Mouse (Mus musculus) liver, embryonic 12.5 days (tissue): ENCODE measurements around the gene Limch1. TPM values are rescaled to one million over a fixed set of nuclear protein-coding genes. Genes with fewer than 3 reads are reported as not detected.

ENCODE experiments used
- ATAC-seq: fragments of 200-750 bp; cut with Nextera tagmentation; 2 replicates; pipeline ENCODE4 v1.8.0; 2017; ENCODE audit warnings: moderate number of reproducible peaks, mild to moderate bottlenecking, moderate library complexity
- H3K27ac ChIP-seq: fragments of 300-500 bp; sonication (generic); 2 replicates; pipeline ENCODE4 v1.5.1; 2016; ENCODE audit warnings: mild to moderate bottlenecking
- H3K27me3 ChIP-seq: fragments of 300-500 bp; sonication (generic); replicated peaks from 2 replicates; pipeline ENCODE4 v1.6.1; 2016; ENCODE audit warnings: mild to moderate bottlenecking, moderate library complexity
- H3K36me3 ChIP-seq: fragments of 300-500 bp; sonication (generic); 2 replicates; pipeline ENCODE4 v1.6.1; 2016; ENCODE audit warnings: mild to moderate bottlenecking, moderate library complexity
- H3K4me1 ChIP-seq: fragments of 300-500 bp; sonication (generic); 2 replicates; pipeline ENCODE4 v1.6.1; 2016
- H3K4me2 ChIP-seq: fragments of 300-500 bp; sonication (generic); 2 replicates; pipeline ENCODE4 v1.6.1; 2016; ENCODE audit warnings: mild to moderate bottlenecking, moderate library complexity
- H3K4me3 ChIP-seq: fragments of 300-500 bp; sonication (generic); 2 replicates; pipeline ENCODE4 v1.5.1; 2016; ENCODE audit warnings: mild to moderate bottlenecking, moderate library complexity
- H3K9ac ChIP-seq: fragments of 300-500 bp; sonication (generic); 2 replicates; pipeline ENCODE4 v1.6.1; 2016; ENCODE audit warnings: mild to moderate bottlenecking, moderate library complexity
- H3K9me3 ChIP-seq: fragments of 300-500 bp; sonication (generic); replicated peaks from 2 replicates; pipeline ENCODE4 v1.6.1; 2016; ENCODE audit warnings: mild to moderate bottlenecking, moderate library complexity
- WGBS: fragments of 180-500 bp; shearing (Covaris S2); methylation state at CpG from one replicate; pipeline ENCODE4 v1.1.7; 2016; ENCODE audit not compliant: insufficient replicate concordance; 5-methylcytosine and 5-hydroxymethylcytosine counted together
- polyA plus RNA-seq: library from polyadenylated mRNA; unstranded; fragments of >200 nt; fragmentation: Nextera tagmentation; extraction: Ambion mirVana; gene quantifications from 2 replicates; pipeline ENCODE4 v1.2.1, GENCODE M21; 2016

Gene Limch1
- polyA plus RNA-seq, 1 experiment from 2014 or later, result 3.8 TPM

DNA sequence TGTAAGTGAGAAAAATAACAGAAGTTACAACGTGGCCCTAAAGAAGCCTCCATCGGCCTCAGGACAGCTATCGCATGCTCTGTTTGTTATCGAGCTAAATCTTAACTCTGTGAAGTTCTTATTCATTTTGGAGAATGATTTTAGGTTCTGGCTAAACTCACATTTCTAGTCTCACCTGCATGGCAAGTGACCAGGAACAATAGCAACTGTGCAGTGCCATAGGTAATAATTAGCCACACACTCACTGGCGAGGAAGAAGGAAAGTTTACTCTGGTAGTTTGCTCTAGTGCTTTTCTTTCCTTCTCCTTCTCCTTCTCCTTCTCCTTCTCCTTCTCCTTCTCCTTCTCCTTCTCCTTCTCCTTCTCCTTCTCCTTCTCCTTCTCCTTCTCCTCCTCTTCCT lies 209.6 kb downstream of the Limch1 start:
- Histone ChIP-seq H3K36me3 (no peaks in the 10 kb centered on the region), H3K9me3 (no peaks in the 10 kb centered on the region), H3K27ac (no peak overlapping the region), H3K4me3 (no peak overlapping the region), H3K4me2 (no peak overlapping the region), H3K27me3 (no peaks in the 10 kb centered on the region), H3K9ac (no peak overlapping the region), H3K4me1 (no peaks in the 10 kb centered on the region)
- ATAC-seq, result no peak
- 70% methylated on average over 5 of the region's 5 CpGs for WGBS

DNA sequence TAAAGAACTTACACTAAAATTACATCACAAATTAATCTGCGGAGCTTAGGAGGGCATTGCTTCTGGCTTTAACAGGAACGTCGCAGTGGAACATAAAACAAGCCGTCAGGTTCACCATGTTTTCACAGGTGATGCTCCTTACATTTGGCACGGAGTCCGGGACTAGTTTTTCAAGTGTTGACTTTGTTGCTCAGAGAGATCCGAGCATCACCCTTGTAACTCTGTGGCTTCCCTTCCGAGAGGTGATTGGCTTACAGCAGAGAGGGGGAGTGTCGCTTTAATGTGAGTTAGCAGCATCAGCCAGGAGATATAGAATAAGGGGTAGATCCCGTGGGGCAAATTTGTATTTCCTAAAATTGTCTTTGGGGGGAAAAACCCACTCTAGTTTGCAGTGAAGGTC lies 212.0 kb downstream of the Limch1 start:
- no peak overlapping the region for H3K27ac ChIP-seq
- H3K9ac ChIP-seq, result no peak overlapping the region
- no peaks in the 10 kb centered on the region for H3K4me1 ChIP-seq
- no peaks in the 10 kb centered on the region for H3K27me3 ChIP-seq
- no peaks in the 10 kb centered on the region for H3K36me3 ChIP-seq
- H3K4me3 ChIP-seq, result no peak overlapping the region
- no peaks in the 10 kb centered on the region for H3K9me3 ChIP-seq
- WGBS, result 64% methylated on average over 10 of the region's 10 CpGs
- H3K4me2 ChIP-seq, result no peak overlapping the region
- ATAC-seq, result no peak

DNA sequence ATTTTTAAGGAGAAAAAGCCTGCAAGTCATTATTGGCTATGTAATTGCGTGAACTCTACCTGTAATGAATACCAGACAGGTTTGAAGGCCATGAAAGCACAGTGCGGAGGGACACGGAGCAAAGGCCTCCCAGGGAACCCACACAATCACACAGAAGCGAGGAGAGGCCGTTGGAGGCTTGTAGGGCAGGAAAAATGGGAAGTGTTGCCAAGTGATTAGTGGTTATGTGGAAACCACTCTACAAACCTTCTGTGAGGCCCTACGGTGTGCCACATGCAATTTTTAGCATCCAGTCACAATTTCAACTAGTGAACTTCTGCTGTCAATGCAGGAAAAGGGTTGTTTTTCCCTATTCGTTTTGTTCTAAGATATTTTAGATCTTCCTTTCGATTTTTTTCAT lies 212.5 kb downstream of the Limch1 start:
- no peak overlapping the region for H3K4me3 ChIP-seq
- H3K27me3 ChIP-seq, result no peaks in the 10 kb centered on the region
- 31% methylated on average over 8 of the region's 8 CpGs for WGBS
- H3K4me1 ChIP-seq, result no peaks in the 10 kb centered on the region
- H3K9me3 ChIP-seq, result no peaks in the 10 kb centered on the region
- H3K9ac ChIP-seq, result no peak overlapping the region
- no peak for ATAC-seq
- no peak overlapping the region for H3K27ac ChIP-seq
- H3K36me3 ChIP-seq, result no peaks in the 10 kb centered on the region
- H3K4me2 ChIP-seq, result no peak overlapping the region

DNA sequence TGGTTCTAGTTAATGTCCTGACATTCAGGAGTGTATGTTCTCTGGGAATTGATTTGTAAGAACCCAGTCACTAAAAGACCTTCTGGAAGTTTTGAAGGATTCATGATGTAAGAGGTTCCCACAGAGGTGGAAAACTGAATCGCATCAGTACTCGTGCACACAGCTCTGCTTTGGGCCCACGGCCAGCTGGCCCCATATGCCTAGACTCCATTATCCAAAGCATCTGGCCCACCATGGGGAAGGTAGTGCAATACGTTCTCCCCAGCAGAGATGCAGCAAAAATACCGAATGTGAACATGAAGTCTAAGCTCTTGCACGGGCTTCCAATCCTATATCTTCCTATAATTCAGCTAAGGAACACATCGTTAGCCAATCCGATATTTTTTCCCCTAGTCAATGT lies 214.3 kb downstream of the Limch1 start:
- 77% methylated on average over 8 of the region's 8 CpGs for WGBS
- no peak overlapping the region for H3K27ac ChIP-seq

DNA sequence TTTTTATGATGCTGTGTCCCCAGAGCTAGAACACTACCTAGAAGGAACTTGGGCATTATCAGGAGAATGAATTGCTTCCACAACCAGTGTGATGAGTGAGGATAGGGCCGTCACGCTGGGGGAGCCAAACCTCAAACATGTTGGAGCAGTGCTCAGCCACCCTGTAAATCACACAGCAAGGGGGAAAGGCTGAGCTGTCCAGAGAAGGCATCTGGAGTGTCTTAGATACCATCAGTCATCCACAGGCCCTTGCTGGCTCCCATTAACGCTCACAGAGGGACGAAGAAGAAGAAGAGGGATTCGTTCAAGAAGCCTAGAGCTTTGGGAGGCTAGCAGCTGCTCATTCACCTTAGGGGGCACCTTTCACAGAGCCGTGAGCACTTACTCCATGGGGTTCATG lies 219.8 kb downstream of the Limch1 start:
- Histone ChIP-seq H3K4me1 (no peaks in the 10 kb centered on the region), H3K4me3 (no peak overlapping the region), H3K27ac (no peak overlapping the region), H3K27me3 (no peaks in the 10 kb centered on the region), H3K9ac (no peak overlapping the region), H3K4me2 (no peak overlapping the region), H3K9me3 (no peaks in the 10 kb centered on the region), H3K36me3 (no peaks in the 10 kb centered on the region)
- ATAC-seq, result no peak
- 46% methylated on average over 6 of the region's 6 CpGs for WGBS

More for the DNA sequence above, 214.3 kb downstream of the Limch1 start:
- Histone ChIP-seq H3K4me1 (no peaks in the 10 kb centered on the region), H3K9ac (no peak overlapping the region), H3K9me3 (no peaks in the 10 kb centered on the region), H3K27me3 (no peaks in the 10 kb centered on the region), H3K36me3 (no peaks in the 10 kb centered on the region), H3K4me3 (no peak overlapping the region), H3K4me2 (no peak overlapping the region)
- no peak for ATAC-seq

DNA sequence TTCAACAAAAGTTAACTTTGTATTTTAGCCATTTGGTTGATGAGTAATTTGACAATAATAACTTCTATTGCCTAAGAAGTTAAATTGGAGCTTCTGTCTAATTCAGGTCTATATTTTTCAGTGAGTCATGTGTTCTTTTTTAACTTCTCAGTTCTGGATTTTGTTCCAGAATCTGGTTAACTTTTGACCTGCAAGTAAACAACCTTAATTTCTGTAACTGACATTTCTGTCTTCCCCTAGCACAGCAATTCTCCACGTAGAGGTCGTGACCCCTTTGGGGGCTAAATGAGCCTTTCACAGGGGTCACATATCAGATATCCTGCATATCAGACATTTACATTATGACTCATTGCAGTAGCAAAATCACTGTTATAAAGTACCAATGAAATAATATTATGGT lies 221.5 kb downstream of the Limch1 start:
- no peak overlapping the region for H3K9ac ChIP-seq
- no peak overlapping the region for H3K27ac ChIP-seq
- H3K4me1 ChIP-seq, result no peaks in the 10 kb centered on the region
- H3K4me3 ChIP-seq, result no peak overlapping the region
- H3K27me3 ChIP-seq, result no peaks in the 10 kb centered on the region
- H3K36me3 ChIP-seq, result no peaks in the 10 kb centered on the region
- no peaks in the 10 kb centered on the region for H3K9me3 ChIP-seq
- no peak overlapping the region for H3K4me2 ChIP-seq
- WGBS, result 58% methylated on average over 2 of the region's 2 CpGs
- no peak for ATAC-seq

DNA sequence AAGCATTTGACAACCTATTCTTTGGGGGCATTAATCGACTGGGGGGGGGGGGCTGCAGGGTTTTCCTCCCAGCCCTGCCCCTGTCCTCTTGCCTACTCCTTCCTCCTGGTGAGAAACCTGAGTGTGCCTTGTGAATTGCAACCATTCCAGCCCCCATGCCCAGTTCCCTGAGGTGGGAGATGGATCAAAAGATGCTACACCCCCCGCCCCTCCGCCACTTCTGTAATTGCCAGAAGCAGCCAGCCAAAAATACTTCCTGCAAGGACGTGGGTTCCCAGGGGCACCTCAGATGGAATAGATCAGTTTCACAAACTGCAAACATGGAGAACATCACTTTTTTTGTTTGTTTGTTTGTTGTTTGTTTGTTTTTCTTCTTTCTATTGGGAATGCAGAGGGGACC lies 222.0 kb downstream of the Limch1 start:
- H3K27me3 ChIP-seq, result no peaks in the 10 kb centered on the region
- H3K4me1 ChIP-seq, result no peaks in the 10 kb centered on the region
- no peak overlapping the region for H3K4me3 ChIP-seq
- no peaks in the 10 kb centered on the region for H3K9me3 ChIP-seq
- no peak overlapping the region for H3K9ac ChIP-seq
- no peak for ATAC-seq
- no peak overlapping the region for H3K4me2 ChIP-seq
- whole genome bisulfite sequencing, result 42% methylated on average over 4 of the region's 4 CpGs
- no peak overlapping the region for H3K27ac ChIP-seq
- no peaks in the 10 kb centered on the region for H3K36me3 ChIP-seq

DNA sequence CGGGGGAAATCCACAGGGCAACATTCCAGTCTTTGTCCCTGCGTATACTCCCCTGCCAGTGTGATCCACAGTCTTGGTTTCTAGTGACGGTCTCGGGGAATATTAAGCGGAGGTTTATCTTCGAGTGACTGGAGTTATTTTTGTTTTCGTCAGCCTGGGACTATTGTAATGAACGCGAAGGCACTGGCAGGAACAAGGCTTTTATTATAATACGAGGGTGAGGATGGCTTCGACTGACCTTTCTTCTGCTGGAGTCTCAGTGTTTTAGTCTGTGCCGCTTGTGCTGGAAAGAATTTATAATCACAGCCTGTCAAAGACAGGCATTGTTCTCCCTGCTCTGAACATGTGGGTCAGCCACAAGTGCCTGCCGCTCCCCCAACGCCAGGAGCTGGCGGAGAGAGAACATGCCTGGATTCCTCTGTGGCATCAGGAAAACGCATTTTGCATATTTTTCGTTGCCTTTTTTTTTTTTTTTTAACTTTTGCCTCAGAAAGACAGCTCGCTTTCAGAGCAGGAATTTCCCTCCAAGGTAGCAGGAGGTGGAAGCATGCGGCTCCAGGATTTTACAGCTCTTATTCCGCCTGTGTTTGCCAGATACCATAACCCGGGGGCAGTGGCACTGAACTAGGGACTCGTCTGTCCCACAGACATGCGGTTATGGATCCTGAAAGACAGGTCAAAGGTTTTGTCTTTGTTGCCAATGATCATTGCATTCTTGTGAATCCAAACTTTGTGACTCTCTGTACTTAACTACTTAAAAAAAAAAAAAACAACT lies 222.6 kb downstream of the Limch1 start:
- H3K4me1 ChIP-seq, result no peaks in the 10 kb centered on the region
- H3K9ac ChIP-seq, result no peak overlapping the region
- H3K4me2 ChIP-seq, result no peak overlapping the region
- ATAC-seq, result no peak
- no peaks in the 10 kb centered on the region for H3K36me3 ChIP-seq
- no peaks in the 10 kb centered on the region for H3K9me3 ChIP-seq
- no peaks in the 10 kb centered on the region for H3K27me3 ChIP-seq
- H3K4me3 ChIP-seq, result no peak overlapping the region
- H3K27ac ChIP-seq, result no peak overlapping the region
- 52% methylated on average over 23 of the region's 23 CpGs for WGBS

DNA sequence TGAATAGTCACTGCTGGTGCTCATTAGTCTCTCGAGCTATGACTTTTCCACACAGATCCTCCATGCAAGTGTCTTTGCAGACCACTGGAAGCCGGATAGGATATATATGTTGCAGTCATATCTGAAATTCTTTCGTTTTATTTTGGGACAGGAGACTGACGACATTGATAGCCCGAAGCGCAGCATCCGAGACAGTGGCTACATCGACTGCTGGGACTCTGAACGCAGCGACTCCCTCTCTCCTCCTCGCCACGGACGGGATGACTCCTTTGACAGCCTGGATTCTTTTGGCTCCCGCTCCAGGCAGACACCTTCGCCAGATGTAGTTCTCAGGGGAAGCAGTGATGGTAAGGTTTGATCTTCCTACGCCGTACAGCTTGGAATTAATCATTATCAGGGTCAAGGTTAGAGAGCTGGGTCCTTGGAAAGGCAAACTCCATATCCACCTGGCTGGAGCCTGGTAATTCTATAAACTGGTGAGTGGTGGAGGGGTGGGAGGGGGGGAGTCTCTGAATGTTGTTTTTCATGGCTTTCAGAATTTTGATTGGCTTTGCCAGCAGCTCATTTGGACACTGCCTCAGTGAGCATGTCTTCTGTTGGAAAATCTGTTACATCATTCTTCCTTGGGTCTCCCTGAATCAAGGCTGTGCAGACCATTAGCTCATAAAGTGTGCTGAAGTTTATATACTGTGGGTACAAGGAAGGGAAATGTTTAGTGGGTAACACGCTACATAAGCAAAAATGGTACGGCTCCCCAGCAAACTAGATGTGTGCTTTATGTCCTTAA lies 223.5 kb downstream of the Limch1 start:
- Histone ChIP-seq H3K27me3 (no peaks in the 10 kb centered on the region), H3K36me3 (no peaks in the 10 kb centered on the region), H3K9me3 (no peaks in the 10 kb centered on the region), H3K9ac (no peak overlapping the region), H3K4me1 (no peaks in the 10 kb centered on the region), H3K27ac (no peak overlapping the region), H3K4me3 (no peak overlapping the region), H3K4me2 (no peak overlapping the region)
- no peak for ATAC-seq
- WGBS, result 75% methylated on average over 19 of the region's 19 CpGs

DNA sequence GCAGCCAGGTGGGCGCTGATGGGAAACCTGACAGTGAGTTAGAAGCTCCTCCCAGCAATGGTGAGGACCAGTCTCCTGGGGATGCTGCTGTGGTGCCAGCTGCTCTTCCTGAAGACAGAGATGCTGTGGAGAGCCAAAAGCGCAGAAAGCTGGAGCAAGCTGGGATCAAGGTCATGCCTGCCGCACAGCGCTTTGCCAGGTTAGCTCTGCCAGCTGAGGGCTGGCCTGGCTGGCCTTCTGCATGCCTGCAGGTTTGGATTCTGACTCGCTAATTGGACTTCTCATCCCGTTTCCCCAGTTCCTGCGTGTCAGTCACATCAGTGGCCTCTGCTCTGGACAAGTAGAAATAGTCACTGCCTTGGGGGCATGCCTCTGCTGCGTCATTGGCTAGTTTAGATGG lies 230.0 kb downstream of the Limch1 start:
- no peaks in the 10 kb centered on the region for H3K36me3 ChIP-seq
- H3K27me3 ChIP-seq, result no peaks in the 10 kb centered on the region
- H3K4me3 ChIP-seq, result no peak overlapping the region
- no peak for ATAC-seq
- no peak overlapping the region for H3K4me2 ChIP-seq
- no peak overlapping the region for H3K27ac ChIP-seq
- H3K9ac ChIP-seq, result no peak overlapping the region
- H3K4me1 ChIP-seq, result no peaks in the 10 kb centered on the region
- H3K9me3 ChIP-seq, result no peaks in the 10 kb centered on the region
- 79% methylated on average over 8 of the region's 8 CpGs for WGBS

DNA sequence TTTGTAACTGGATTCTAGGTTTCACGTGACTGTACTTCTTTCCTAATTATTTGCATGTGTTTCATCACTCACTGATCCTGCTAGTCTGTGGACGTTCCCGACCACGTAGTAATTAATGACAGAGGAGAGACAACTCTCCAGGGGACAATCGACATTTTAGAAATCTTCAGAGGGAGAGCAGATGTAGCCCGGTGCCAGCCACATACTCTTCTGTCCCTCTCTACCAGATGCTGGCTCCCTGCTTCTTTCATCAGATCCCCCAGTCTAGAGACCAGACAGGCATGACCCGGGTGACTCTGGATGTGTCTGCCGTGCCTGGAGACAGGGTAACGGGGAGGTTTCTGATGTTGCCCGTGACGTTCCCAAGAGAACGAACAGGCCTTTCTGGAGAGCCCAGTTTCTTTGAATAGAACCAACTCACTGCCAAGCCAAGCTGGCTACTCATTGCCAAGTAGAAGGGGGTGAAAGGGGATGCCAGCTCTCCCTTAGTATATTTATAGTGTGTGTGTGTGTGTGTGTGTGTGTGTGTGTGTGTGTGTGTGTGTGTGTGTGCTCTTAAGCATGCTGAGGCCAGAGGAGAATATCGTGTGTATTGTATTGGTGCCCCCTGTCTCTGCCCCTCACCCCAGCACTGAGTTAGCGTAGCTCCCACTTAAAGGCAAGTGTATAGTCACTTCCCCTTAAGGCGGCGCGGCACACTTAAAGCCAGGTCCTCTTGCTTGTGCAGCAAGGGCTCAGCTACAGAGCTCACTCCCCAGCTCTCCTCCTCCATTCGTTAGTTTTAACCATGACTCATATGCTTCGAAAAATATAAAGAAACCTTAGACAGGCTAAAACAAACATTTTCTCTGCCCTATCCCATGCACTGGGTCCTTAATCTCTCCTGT lies 233.9 kb downstream of the Limch1 start:
- H3K4me3 ChIP-seq, result no peak overlapping the region
- no peaks in the 10 kb centered on the region for H3K36me3 ChIP-seq
- H3K27me3 ChIP-seq, result no peaks in the 10 kb centered on the region
- no peak overlapping the region for H3K27ac ChIP-seq
- H3K9ac ChIP-seq, result no peak overlapping the region
- no peaks in the 10 kb centered on the region for H3K9me3 ChIP-seq
- WGBS, result 63% methylated on average over 19 of the region's 19 CpGs
- H3K4me1 ChIP-seq, result no peaks in the 10 kb centered on the region
- H3K4me2 ChIP-seq, result no peak overlapping the region
- no peak for ATAC-seq

DNA sequence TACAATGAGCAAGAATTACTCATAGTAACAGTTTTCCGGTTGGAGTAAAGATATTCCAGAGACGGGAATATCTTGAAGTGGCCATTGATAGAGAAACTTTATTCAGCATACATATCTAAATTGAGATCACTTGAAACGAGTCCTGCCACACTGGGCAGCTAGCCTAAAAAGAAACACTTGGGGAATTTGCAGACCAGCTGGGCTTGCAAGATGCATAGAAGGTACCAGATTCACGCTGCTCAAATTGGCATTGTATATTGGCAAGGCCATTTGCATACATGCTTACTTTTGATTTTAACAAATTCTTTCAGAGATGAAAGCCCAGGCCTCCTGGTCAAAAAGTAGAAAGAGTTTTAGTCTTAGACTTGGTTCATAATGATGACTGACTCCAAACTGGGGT lies 235.2 kb downstream of the Limch1 start:
- Histone ChIP-seq H3K4me2 (no peak overlapping the region), H3K9ac (no peak overlapping the region), H3K36me3 (no peaks in the 10 kb centered on the region), H3K9me3 (no peaks in the 10 kb centered on the region), H3K27me3 (no peaks in the 10 kb centered on the region), H3K4me3 (no peak overlapping the region), H3K4me1 (no peaks in the 10 kb centered on the region), H3K27ac (no peak overlapping the region)
- WGBS, result 69% methylated on average over 4 of the region's 4 CpGs
- no peak for ATAC-seq
